Mouse (Mus musculus) liver, embryonic 14.5 days (tissue): ENCODE results near the gene Olfr308.

Experiments
- CTCF ChIP-seq: IDR thresholded peaks from 2 replicates; pipeline ENCODE4 v1.5.1; 2016; ENCODE audit warnings: antibody characterized with exemption, low read depth, control low read depth
- EP300 ChIP-seq: IDR thresholded peaks from 2 replicates; pipeline ENCODE4 v1.6.1; 2016; ENCODE audit warnings: antibody characterized with exemption, low read depth

GRCm38 (mm10) chr7:86321323-86321722 lies 4.1 kb downstream of the Olfr308 start:
- TF ChIP-seq CTCF: no peak
- no peak for TF ChIP-seq EP300
